Mouse (Mus musculus) limb, embryonic 12.5 days (tissue): ENCODE measurements around the gene Cd300lg. TPM values are rescaled to one million over a fixed set of nuclear protein-coding genes. Genes with fewer than 3 reads are reported as not detected.

Experiments
- ATAC-seq: fragments of 200-750 bp; cut with Nextera tagmentation; 2 replicates; pipeline ENCODE4 v1.8.0; 2017; ENCODE audit warnings: low read depth, moderate TSS enrichment; ENCODE audit not compliant: insufficient number of reproducible peaks, insufficient read depth, low FRiP score, low TSS enrichment
- H3K27ac ChIP-seq: fragments of 300-500 bp; sonication (generic); 2 replicates; pipeline ENCODE4 v1.5.1; 2016; ENCODE audit warnings: mild to moderate bottlenecking, moderate library complexity
- H3K27me3 ChIP-seq: fragments of 300-500 bp; sonication (generic); 2 replicates; pipeline ENCODE4 v1.6.1; 2016; ENCODE audit warnings: mild to moderate bottlenecking, moderate library complexity
- H3K36me3 ChIP-seq: fragments of 300-500 bp; sonication (generic); 2 replicates; pipeline ENCODE4 v1.6.1; 2016; ENCODE audit warnings: mild to moderate bottlenecking, moderate library complexity
- H3K4me1 ChIP-seq: fragments of 300-500 bp; sonication (generic); replicated peaks from 2 replicates; pipeline ENCODE4 v1.6.1; 2016
- H3K4me2 ChIP-seq: fragments of 300-500 bp; sonication (generic); 2 replicates; pipeline ENCODE4 v1.6.1; 2016; ENCODE audit warnings: mild to moderate bottlenecking, moderate library complexity
- H3K4me3 ChIP-seq: fragments of 300-500 bp; sonication (generic); replicated peaks from 2 replicates; pipeline ENCODE4 v1.5.1; 2016; ENCODE audit warnings: mild to moderate bottlenecking
- H3K9ac ChIP-seq: fragments of 300-500 bp; sonication (generic); replicated peaks from 2 replicates; pipeline ENCODE4 v1.6.1; 2016; ENCODE audit warnings: mild to moderate bottlenecking, moderate library complexity
- H3K9me3 ChIP-seq: fragments of 300-500 bp; sonication (generic); 2 replicates; pipeline ENCODE4 v1.6.1; 2016; ENCODE audit warnings: mild to moderate bottlenecking, moderate library complexity
- WGBS: fragments of 180-500 bp; shearing (Covaris S2); methylation state at CpG from one replicate; pipeline ENCODE4 v1.1.7; 2016; 5-methylcytosine and 5-hydroxymethylcytosine counted together
- polyA plus RNA-seq: library from polyadenylated mRNA; unstranded; fragments of >200 nt; fragmentation: Nextera tagmentation; extraction: Ambion mirVana; gene quantifications from 2 replicates; pipeline ENCODE4 v1.2.1, GENCODE M21; 2016

Gene Cd300lg
- polyA plus RNA-seq, 1 experiment from 2014 or later, result 0.70 TPM

DNA sequence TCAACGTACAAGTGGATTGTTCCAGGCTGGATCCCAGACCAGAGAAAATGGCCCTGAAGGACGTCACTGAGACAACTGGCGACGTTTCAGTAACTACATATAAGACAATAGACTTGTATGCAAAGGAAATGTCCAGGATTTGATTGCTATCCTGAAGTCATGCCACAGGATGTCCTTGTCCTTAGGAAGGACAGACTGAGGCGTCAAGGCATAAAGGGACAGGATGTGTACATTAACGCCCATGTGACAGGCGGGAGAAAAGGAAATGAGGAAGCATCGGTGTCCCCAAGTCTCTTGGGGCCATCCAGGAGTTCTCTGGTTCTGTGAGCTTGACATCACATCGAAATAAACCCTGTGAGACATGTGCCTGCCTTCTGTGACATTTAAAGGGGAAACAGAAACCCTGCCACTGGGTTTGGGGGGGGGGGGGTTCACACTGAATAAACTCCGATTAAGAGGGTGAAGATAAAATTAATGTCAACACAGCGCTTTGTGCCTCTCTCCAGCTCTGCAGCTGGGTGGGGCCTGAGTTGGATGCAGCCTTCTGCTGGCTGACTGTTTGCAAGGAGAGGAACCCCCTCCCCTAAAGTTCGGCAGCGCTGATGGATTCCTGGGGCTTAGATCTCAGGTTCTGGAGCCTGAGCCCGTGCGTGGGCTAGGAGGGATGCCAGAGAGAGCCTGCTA, 32.2 kb upstream of the Cd300lg start:
- H3K27ac ChIP-seq, result 0 out of 2 replicates have a peak overlapping the region, but pooled peaks have one; percentile 72
- peaks cover 16% of the 10 kb centered on the region for H3K4me1 ChIP-seq
- H3K4me2 ChIP-seq, result no peak overlapping the region
- no peaks in the 10 kb centered on the region for H3K27me3 ChIP-seq
- H3K9me3 ChIP-seq, result peaks cover 6% of the 10 kb centered on the region; the same call in 1 of the 2 replicates
- no peak for ATAC-seq
- no peak overlapping the region for H3K4me3 ChIP-seq
- peaks cover 87% of the 10 kb centered on the region for H3K36me3 ChIP-seq
- no peak overlapping the region for H3K9ac ChIP-seq
- WGBS, result 89% methylated on average over 15 of the region's 15 CpGs

DNA sequence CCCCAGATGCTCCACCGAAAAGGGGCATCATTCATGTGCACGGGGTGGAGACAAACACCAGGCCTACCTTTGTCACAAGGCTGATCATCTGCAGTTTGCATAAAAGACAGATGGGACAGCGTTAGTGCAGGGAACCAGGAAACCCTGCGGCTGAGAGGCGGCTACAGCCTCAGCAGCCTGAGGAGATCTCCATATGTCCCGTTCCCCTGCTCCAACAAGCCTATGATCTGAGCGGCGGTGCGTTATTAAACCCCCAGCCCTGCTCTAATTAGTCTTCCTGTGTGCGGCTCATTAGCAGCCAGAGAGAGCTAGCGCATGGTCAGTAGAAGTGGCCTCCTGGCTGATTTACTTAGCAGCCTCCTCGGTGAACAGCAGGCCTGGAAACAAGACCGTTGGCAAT, 31.2 kb upstream of the Cd300lg start:
- H3K4me1 ChIP-seq, result peaks cover 16% of the 10 kb centered on the region
- H3K36me3 ChIP-seq, result peaks cover 87% of the 10 kb centered on the region
- peak overlapping the region; percentile 72 for H3K27ac ChIP-seq
- H3K4me3 ChIP-seq, result no peak overlapping the region
- H3K9me3 ChIP-seq, result no peaks in the 10 kb centered on the region
- 36% methylated on average over 13 of the region's 13 CpGs for WGBS
- H3K4me2 ChIP-seq, result no peak overlapping the region
- H3K27me3 ChIP-seq, result no peaks in the 10 kb centered on the region
- 0 out of 2 replicates have a peak, but pooled peaks have one; percentile 17 for ATAC-seq
- no peak overlapping the region; the same call in 1 of the 2 replicates for H3K9ac ChIP-seq

DNA sequence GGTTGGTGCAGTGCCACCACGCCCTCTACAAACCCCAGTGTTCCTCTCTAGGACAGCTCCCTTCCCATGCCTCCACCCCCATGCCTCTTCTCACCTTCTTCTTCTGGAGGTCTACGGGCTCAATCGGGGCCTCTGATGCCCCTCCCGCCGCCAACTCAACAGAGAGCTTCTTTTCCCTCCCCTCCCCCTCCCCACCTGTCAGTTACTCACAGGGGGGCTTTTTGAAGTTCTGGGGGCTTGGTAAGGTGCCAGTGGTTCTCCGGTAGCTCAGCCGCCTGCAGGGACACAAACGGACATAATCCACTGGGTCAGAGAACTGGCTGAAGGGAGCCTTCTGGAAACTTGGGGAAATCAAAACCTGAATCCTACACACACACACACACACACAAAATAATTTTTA, 29.8 kb upstream of the Cd300lg start:
- ATAC-seq, result no peak
- no peak overlapping the region for H3K9ac ChIP-seq
- no peak overlapping the region for H3K4me2 ChIP-seq
- no peak overlapping the region for H3K4me3 ChIP-seq
- peaks cover 89% of the 10 kb centered on the region for H3K36me3 ChIP-seq
- H3K4me1 ChIP-seq, result peaks cover 22% of the 10 kb centered on the region
- no peaks in the 10 kb centered on the region for H3K9me3 ChIP-seq
- no peak overlapping the region for H3K27ac ChIP-seq
- WGBS, result 84% methylated on average over 8 of the region's 8 CpGs
- H3K27me3 ChIP-seq, result no peaks in the 10 kb centered on the region

DNA sequence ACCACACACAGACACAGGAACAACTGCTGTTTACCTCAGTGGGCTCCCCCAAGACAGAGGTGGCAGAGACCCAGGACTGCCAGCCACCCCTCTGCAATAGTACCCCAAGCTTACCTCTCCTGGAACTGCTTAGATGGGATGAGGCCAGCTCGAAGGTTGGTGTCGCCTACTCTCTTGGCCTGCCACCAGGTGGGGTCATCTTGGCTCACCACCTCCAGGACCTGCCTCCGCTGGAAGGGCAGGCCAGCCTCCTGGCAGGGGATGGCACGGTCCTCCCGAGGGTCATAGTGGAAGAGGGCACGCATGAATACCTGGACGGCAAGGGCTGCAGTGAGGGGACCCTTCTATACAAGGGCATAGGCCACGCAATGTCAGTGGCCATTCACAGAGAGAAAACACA, 28.1 kb upstream of the Cd300lg start:
- no peak overlapping the region for H3K9ac ChIP-seq
- ATAC-seq, result no peak
- peaks cover 81% of the 10 kb centered on the region for H3K36me3 ChIP-seq
- H3K9me3 ChIP-seq, result no peaks in the 10 kb centered on the region
- no peaks in the 10 kb centered on the region for H3K27me3 ChIP-seq
- no peak overlapping the region for H3K27ac ChIP-seq
- no peak overlapping the region for H3K4me2 ChIP-seq
- no peak overlapping the region for H3K4me3 ChIP-seq
- peaks cover 22% of the 10 kb centered on the region for H3K4me1 ChIP-seq
- 92% methylated on average over 8 of the region's 8 CpGs for whole genome bisulfite sequencing

DNA sequence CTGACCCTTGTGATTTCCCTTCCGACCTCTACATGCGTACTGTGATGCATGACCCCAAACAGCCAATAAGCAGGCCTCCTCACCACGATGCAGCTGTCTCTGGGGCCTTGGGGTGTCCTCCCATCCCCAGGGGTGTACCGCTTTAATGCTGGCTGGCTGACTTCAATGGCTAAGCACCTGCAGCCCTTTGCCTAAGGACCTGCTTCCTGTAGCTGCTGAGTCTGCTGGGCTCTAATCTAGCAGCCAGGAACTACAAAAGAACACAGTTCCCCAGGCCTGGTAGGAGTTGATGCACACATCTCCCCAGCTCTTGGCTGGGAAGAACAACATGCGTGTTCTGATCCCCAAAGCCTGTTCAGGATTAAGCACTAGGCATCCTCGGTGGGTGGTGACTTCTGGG, 25.8 kb upstream of the Cd300lg start:
- 63% methylated on average over 6 of the region's 6 CpGs for WGBS
- Histone ChIP-seq H3K9ac (0 out of 2 replicates have a peak overlapping the region, but pooled peaks have one; percentile 31), H3K27ac (no peak overlapping the region), H3K4me2 (no peak overlapping the region), H3K36me3 (peaks cover 75% of the 10 kb centered on the region), H3K27me3 (no peaks in the 10 kb centered on the region), H3K4me1 (peaks cover 9% of the 10 kb centered on the region), H3K9me3 (no peaks in the 10 kb centered on the region), H3K4me3 (no peak overlapping the region)
- ATAC-seq, result no peak

DNA sequence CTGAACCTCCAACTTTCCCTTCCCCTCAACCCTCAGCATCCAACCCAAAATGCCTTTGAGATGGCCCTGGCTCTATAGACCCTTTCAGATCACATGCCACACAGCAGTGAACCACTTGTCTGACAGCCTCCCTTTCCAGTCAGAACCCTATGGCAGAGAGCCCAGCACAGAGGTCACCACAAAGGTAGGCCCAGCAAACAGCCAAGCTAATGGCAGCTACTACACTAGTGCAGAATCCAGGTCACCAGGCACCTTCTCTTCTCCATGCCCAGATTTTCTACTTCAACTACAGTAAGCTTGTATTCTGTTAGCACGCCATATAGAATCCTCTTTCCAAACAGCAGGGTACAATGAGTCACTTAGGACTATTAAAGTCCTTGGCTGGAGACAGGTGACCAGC, 25.2 kb upstream of the Cd300lg start:
- WGBS, result 88% methylated on average over 1 of the region's 1 CpGs
- Histone ChIP-seq H3K27ac (no peak overlapping the region), H3K9me3 (no peaks in the 10 kb centered on the region), H3K4me1 (peaks cover 6% of the 10 kb centered on the region), H3K27me3 (no peaks in the 10 kb centered on the region), H3K4me2 (no peak overlapping the region), H3K4me3 (no peak overlapping the region), H3K9ac (no peak overlapping the region), H3K36me3 (peaks cover 73% of the 10 kb centered on the region)
- no peak for ATAC-seq

DNA sequence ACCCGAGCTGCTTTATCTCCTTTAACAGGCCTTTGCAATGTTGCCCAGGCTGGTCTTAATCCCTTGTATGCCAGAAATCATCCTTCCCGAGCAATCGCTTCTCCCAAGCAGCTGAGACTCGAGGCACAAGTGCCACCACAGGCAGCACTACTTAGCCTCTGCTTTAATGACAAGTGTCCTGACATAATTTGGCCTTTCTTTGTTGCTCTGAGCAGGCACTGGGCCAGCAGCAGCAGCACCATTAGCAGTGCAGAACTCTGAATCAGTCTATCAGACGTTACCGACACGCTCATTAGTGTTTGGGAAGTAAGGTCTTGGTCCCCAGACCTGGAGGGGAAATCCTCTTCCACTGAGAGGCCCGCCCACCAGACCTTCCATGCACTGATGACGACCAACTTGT, 21.6 kb upstream of the Cd300lg start:
- H3K4me3 ChIP-seq, result no peak overlapping the region
- H3K9ac ChIP-seq, result no peak overlapping the region
- peaks cover 6% of the 10 kb centered on the region for H3K4me1 ChIP-seq
- H3K4me2 ChIP-seq, result no peak overlapping the region
- H3K36me3 ChIP-seq, result peaks cover 62% of the 10 kb centered on the region
- no peak overlapping the region for H3K27ac ChIP-seq
- ATAC-seq, result no peak
- 79% methylated on average over 9 of the region's 9 CpGs for WGBS
- H3K27me3 ChIP-seq, result no peaks in the 10 kb centered on the region
- H3K9me3 ChIP-seq, result no peaks in the 10 kb centered on the region

DNA sequence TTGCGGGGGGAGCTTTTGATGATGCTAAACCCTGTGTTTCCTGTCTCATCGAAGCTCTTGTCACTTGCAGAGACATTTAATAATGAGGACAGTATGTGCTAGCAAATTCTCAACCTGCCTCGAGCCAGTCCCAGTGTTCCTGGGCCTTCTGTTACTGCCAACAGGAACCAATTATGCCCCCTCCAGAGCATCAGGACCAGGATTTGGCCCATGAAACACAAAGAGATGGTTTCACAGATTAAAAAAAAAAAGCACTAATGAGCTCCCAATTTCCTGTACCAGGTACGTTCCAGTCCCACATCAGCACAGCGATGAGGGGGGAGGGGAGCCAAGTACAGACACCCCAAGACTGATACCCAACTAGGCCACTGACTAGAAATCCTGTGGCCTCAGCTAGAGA, 20.1 kb upstream of the Cd300lg start:
- ATAC-seq, result no peak
- Histone ChIP-seq H3K4me2 (no peak overlapping the region), H3K4me1 (peaks cover 12% of the 10 kb centered on the region), H3K9me3 (no peaks in the 10 kb centered on the region), H3K27ac (no peak overlapping the region), H3K36me3 (peaks cover 50% of the 10 kb centered on the region), H3K27me3 (no peaks in the 10 kb centered on the region), H3K9ac (no peak overlapping the region), H3K4me3 (no peak overlapping the region)
- 53% methylated on average over 5 of the region's 5 CpGs for WGBS

DNA sequence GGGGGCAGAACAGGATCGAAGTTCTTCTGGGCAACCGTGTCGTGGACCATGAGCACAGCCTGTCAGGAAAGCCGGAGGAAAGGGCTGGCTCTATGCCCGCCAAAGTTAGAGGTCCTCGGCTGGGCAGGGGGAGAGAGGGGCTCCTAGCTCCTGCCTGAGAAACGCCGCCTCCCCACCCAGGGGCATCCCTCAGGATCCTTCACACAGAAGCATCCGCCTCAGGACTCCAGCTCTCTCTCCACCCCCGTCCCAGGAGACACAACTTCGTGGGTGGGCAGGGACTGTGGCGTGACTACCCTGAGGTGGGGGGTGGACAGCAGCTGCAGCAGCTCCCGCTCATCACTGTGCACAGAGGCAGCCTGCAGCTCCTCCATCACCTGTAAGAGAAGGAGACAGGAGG, 17.9 kb upstream of the Cd300lg start:
- H3K4me3 ChIP-seq, result no peak overlapping the region
- H3K9me3 ChIP-seq, result no peaks in the 10 kb centered on the region
- H3K4me1 ChIP-seq, result peaks cover 21% of the 10 kb centered on the region
- peaks cover 36% of the 10 kb centered on the region for H3K36me3 ChIP-seq
- no peak overlapping the region for H3K9ac ChIP-seq
- 86% methylated on average over 13 of the region's 13 CpGs for WGBS
- no peak for ATAC-seq
- no peak overlapping the region for H3K4me2 ChIP-seq
- no peak overlapping the region for H3K27ac ChIP-seq
- H3K27me3 ChIP-seq, result no peaks in the 10 kb centered on the region

DNA sequence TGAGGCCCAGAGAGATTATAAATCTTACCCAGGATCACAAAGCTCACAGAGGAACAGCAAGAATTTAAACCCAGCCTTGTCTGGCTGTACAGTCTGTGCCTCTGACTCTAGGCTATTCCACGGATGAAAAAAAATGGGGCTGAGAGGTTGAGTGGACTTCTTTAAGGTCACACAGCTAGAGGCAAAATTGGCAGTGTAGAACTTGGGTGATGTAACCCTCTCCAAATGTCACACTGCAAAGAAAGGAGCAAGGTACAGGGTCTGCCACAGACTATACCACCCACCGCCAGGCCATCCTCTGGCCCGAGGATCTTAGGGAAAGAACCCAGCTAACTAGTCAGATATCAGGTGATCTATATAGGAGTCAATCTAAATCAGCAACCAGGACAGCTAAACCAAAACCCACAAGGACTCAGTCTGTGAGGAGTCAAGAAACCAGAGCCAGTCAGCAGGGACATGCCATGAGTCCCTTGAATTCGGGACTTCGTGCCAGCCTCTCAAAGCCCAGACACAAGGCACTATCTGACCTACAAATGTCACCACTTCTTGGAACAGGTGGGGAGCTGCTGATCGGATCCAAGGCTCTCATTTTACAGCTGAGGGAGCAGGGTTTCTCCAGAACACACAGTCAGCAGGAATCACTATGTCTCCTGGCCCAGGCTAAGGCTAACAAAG, 17.1 kb upstream of the Cd300lg start:
- 84% methylated on average over 6 of the region's 6 CpGs for WGBS
- no peak for ATAC-seq

DNA sequence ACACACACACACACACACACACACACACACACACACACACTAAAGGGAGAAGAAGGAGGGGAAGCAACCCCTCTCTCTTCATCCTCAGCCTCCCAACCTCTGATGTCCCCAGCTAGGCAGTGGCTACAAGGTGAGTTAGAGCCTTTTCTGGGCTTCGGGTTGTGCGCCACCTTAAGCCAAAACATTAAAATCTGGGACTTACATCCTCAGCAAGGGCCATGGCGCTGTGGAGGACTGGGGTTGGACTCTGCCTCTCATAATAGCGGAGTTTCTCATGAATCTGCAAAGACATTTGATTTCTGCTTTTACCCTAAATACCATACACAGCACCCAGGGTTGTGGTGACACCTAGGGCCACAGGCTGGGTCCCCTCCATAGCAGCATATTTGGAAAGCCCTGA, 16.4 kb upstream of the Cd300lg start:
- no peak overlapping the region for H3K27ac ChIP-seq
- H3K4me1 ChIP-seq, result peaks cover 21% of the 10 kb centered on the region
- no peak overlapping the region for H3K9ac ChIP-seq
- H3K9me3 ChIP-seq, result no peaks in the 10 kb centered on the region
- no peak overlapping the region for H3K4me3 ChIP-seq
- H3K27me3 ChIP-seq, result no peaks in the 10 kb centered on the region
- H3K4me2 ChIP-seq, result peak overlapping the region; percentile 90; the same call in 1 of the 2 replicates
- WGBS, result 83% methylated on average over 4 of the region's 4 CpGs
- H3K36me3 ChIP-seq, result peaks cover 25% of the 10 kb centered on the region
- no peak for ATAC-seq

More for the DNA sequence above, 17.1 kb upstream of the Cd300lg start:
- H3K4me3 ChIP-seq, result no peak overlapping the region
- H3K4me2 ChIP-seq, result no peak overlapping the region
- peaks cover 29% of the 10 kb centered on the region for H3K36me3 ChIP-seq
- H3K27ac ChIP-seq, result no peak overlapping the region
- no peaks in the 10 kb centered on the region for H3K9me3 ChIP-seq
- no peaks in the 10 kb centered on the region for H3K27me3 ChIP-seq
- H3K9ac ChIP-seq, result no peak overlapping the region
- peaks cover 21% of the 10 kb centered on the region for H3K4me1 ChIP-seq
